Mouse (Mus musculus) stomach, postnatal 0 days (tissue): ENCODE measurements around the gene Gcg.

Experiments
- CTCF ChIP-seq: IDR thresholded peaks from 2 replicates; pipeline ENCODE4 v1.5.1; 2016; ENCODE audit warnings: antibody characterized with exemption, low read depth, mild to moderate bottlenecking, moderate library complexity
- EP300 ChIP-seq: optimal IDR thresholded peaks from 2 replicates; pipeline ENCODE3; 2016; ENCODE audit warnings: antibody characterized with exemption

DNA sequence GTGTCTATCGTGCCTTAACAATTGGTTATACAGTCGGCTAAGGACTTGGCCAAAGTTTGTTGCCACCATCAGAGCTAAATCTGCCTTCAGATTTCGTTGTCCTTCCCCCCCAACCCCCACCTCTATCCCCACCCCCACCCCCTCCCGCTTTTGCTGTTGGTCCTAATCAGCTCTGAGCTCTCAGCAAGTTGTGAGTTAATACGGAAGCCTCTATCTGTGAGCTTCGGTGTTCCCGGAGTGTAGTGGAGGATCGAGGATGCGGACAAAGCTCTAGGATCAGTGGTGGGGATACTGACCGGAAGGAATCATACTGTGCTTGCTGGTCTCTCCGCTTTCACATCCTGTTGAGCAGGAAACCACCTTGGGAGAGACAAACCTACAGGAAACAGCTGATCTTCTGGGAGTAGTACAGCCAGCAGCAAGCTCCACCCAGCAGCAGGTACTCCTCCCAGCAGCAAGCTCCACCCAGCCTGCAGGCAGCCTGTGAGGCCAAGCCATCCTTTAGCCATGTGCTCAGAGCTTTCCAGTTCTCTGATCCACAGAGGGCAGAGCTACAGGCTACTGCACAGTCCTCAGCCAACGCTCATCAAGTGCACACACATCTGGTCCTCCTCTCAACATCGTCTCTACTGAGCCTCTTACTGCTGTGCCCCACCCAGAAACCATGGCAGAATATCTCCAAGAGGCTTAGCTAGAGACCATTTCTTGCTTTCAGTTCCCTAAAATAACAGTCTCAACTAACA is 42.5 kb downstream of the Gcg start:
- TF ChIP-seq CTCF (no peak), EP300 (no peak)
